Mouse (Mus musculus): ENCODE measurements around the gene Dop1b. TPM values are rescaled to one million over a fixed set of nuclear protein-coding genes. Genes with fewer than 3 reads are reported as not detected.
"Not testable (repeated sequence)": the region's sequence is repeated elsewhere in the genome, so short reads cannot be mapped to it uniquely, and the experiment has no call there.

Gene Dop1b
- polyA plus RNA-seq, 1 experiment = 16.9 TPM

- Histone ChIP-seq H3K36me3 (ENCODE audit: control insufficient read depth, insufficient read depth, low read length, poor library complexity, severe bottlenecking) (no peaks in the 10 kb centered on the region), H3K27me3 (ENCODE audit: control insufficient read depth, insufficient read depth, low read length, poor library complexity, severe bottlenecking) (peaks cover 2% of the 10 kb centered on the region; the same call in 1 of the 2 replicates), H3K9ac (ENCODE audit: low read depth, poor library complexity, severe bottlenecking) (0 out of 2 replicates have a peak overlapping the region, but pooled peaks have one; percentile 50), H3K9me3 (replicated peaks; ENCODE audit: control insufficient read depth, insufficient read depth, low read length, poor library complexity, severe bottlenecking) (no peaks in the 10 kb centered on the region), H3K27ac (ENCODE audit: insufficient read depth, low read length) (no peak overlapping the region), H3K4me3 (ENCODE audit: low read depth, low read length) (peak overlapping the region; percentile 2; the same call in 1 of the 2 replicates), H3K4me1 (ENCODE audit: control insufficient read depth, insufficient read depth, low read length) (peaks cover 4% of the 10 kb centered on the region)
- TF ChIP-seq EP300 (IDR thresholded peaks at IDR 0.05; ENCODE audit: insufficient read depth, low read depth, low read length) (no peak), CTCF (IDR thresholded peaks at IDR 0.05; ENCODE audit: low read depth, low read length) (no peak), POLR2A (IDR thresholded peaks at IDR 0.05; ENCODE audit: insufficient read depth, low read length) (no peak)
Observed at GRCm38 (mm10) chr16:93684441-93684840, 27.3 kb upstream of the Dop1b start.

- not testable (repeated sequence) for H3K4me1 ChIP-seq (ENCODE audit: control insufficient read depth, insufficient read depth, low read length); H3K9me3 ChIP-seq (replicated peaks; ENCODE audit: control insufficient read depth, insufficient read depth, low read length, poor library complexity, severe bottlenecking); H3K9ac ChIP-seq (ENCODE audit: low read depth, poor library complexity, severe bottlenecking); H3K36me3 ChIP-seq (ENCODE audit: control insufficient read depth, insufficient read depth, low read length, poor library complexity, severe bottlenecking); H3K27me3 ChIP-seq (ENCODE audit: control insufficient read depth, insufficient read depth, low read length, poor library complexity, severe bottlenecking); H3K4me3 ChIP-seq (ENCODE audit: low read depth, low read length); H3K27ac ChIP-seq (ENCODE audit: insufficient read depth, low read length)
- TF ChIP-seq CTCF (IDR thresholded peaks at IDR 0.05; ENCODE audit: low read depth, low read length) = peak; percentile 12
Observed at GRCm38 (mm10) chr16:93685783-93686182, 25.9 kb upstream of the Dop1b start.

DNA sequence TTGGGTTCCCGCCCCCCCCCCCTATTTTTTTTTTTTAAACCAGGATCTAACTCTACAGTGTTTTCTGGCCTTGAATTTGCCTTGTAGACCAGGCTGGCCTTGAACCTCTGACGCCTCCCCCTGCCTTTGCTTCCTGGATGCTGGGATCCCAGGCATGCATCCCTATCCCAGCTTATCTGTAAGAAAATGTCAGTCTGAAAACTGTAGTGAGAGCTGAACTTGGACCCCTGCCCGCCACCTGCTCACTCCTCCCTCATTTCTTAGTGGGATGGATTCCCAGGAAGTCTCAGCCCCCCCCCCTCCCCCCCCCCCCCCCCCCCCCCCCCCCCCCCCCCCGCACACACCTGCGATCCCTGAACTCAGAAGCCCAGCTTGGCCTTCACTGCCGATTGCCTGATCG, 25.3 kb upstream of the Dop1b start:
- H3K9ac ChIP-seq (ENCODE audit: low read depth, poor library complexity, severe bottlenecking) = no peak overlapping the region
- H3K27me3 ChIP-seq (ENCODE audit: control insufficient read depth, insufficient read depth, low read length, poor library complexity, severe bottlenecking) = peaks cover 2% of the 10 kb centered on the region; the same call in 1 of the 2 replicates
- no peaks in the 10 kb centered on the region for H3K36me3 ChIP-seq (ENCODE audit: control insufficient read depth, insufficient read depth, low read length, poor library complexity, severe bottlenecking)
- no peak overlapping the region for H3K4me3 ChIP-seq (ENCODE audit: low read depth, low read length)
- H3K9me3 ChIP-seq (replicated peaks; ENCODE audit: control insufficient read depth, insufficient read depth, low read length, poor library complexity, severe bottlenecking) = no peaks in the 10 kb centered on the region
- TF ChIP-seq CTCF (IDR thresholded peaks at IDR 0.05; ENCODE audit: low read depth, low read length) (no peak), EP300 (IDR thresholded peaks at IDR 0.05; ENCODE audit: insufficient read depth, low read depth, low read length) (no peak), POLR2A (IDR thresholded peaks at IDR 0.05; ENCODE audit: insufficient read depth, low read length) (no peak)
- peaks cover 2% of the 10 kb centered on the region for H3K4me1 ChIP-seq (ENCODE audit: control insufficient read depth, insufficient read depth, low read length)
- H3K27ac ChIP-seq (ENCODE audit: insufficient read depth, low read length) = no peak overlapping the region

- H3K9me3 ChIP-seq (replicated peaks; ENCODE audit: control insufficient read depth, insufficient read depth, low read length, poor library complexity, severe bottlenecking) = no peaks in the 10 kb centered on the region
- TF ChIP-seq POLR2A (IDR thresholded peaks at IDR 0.05; ENCODE audit: insufficient read depth, low read length) (no peak), EP300 (IDR thresholded peaks at IDR 0.05; ENCODE audit: insufficient read depth, low read depth, low read length) (no peak), CTCF (IDR thresholded peaks at IDR 0.05; ENCODE audit: low read depth, low read length) (no peak)
- H3K36me3 ChIP-seq (ENCODE audit: control insufficient read depth, insufficient read depth, low read length, poor library complexity, severe bottlenecking) = no peaks in the 10 kb centered on the region
- H3K4me1 ChIP-seq (ENCODE audit: control insufficient read depth, insufficient read depth, low read length) = peaks cover 2% of the 10 kb centered on the region
- no peak overlapping the region for H3K4me3 ChIP-seq (ENCODE audit: low read depth, low read length)
- no peak overlapping the region for H3K27ac ChIP-seq (ENCODE audit: insufficient read depth, low read length)
- no peak overlapping the region for H3K9ac ChIP-seq (ENCODE audit: low read depth, poor library complexity, severe bottlenecking)
- H3K27me3 ChIP-seq (ENCODE audit: control insufficient read depth, insufficient read depth, low read length, poor library complexity, severe bottlenecking) = peaks cover 2% of the 10 kb centered on the region; the same call in 1 of the 2 replicates
Observed at GRCm38 (mm10) chr16:93686945-93687344, 24.8 kb upstream of the Dop1b start.

GRCm38 (mm10) chr16:93691206-93691841, 20.4 kb upstream of the Dop1b start:
- no peaks in the 10 kb centered on the region for H3K4me1 ChIP-seq (ENCODE audit: control insufficient read depth, insufficient read depth, low read length)
- H3K27me3 ChIP-seq (ENCODE audit: control insufficient read depth, insufficient read depth, low read length, poor library complexity, severe bottlenecking) = no peaks in the 10 kb centered on the region
- H3K9me3 ChIP-seq (replicated peaks; ENCODE audit: control insufficient read depth, insufficient read depth, low read length, poor library complexity, severe bottlenecking) = no peaks in the 10 kb centered on the region
- TF ChIP-seq POLR2A (IDR thresholded peaks at IDR 0.05; ENCODE audit: insufficient read depth, low read length) (no peak), CTCF (IDR thresholded peaks at IDR 0.05; ENCODE audit: low read depth, low read length) (no peak), EP300 (IDR thresholded peaks at IDR 0.05; ENCODE audit: insufficient read depth, low read depth, low read length) (no peak)
- no peaks in the 10 kb centered on the region for H3K36me3 ChIP-seq (ENCODE audit: control insufficient read depth, insufficient read depth, low read length, poor library complexity, severe bottlenecking)
- no peak overlapping the region for H3K27ac ChIP-seq (ENCODE audit: insufficient read depth, low read length)
- H3K4me3 ChIP-seq (ENCODE audit: low read depth, low read length) = no peak overlapping the region
- H3K9ac ChIP-seq (ENCODE audit: low read depth, poor library complexity, severe bottlenecking) = no peak overlapping the region

DNA sequence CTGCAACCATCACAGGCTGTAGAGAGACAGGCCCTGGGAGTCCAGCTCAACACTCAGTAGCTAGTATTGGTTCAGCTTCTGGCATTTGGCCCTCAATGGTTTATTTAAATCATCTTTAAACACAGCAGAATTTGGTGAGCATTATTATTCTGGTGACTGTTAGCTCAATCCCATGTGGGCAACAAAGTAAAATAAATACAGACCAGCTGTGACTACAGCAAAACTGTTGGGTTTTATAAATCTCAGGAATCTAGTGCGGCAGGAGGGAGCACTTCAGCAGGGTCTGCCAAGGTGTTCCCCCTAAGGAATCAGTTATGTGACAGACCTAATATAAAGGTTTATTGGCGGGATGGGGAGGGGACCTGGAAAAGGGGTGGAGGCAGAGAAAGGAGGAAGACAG, 19.0 kb upstream of the Dop1b start:
- Histone ChIP-seq H3K27ac (ENCODE audit: insufficient read depth, low read length) (no peak overlapping the region), H3K9me3 (replicated peaks; ENCODE audit: control insufficient read depth, insufficient read depth, low read length, poor library complexity, severe bottlenecking) (no peaks in the 10 kb centered on the region), H3K27me3 (ENCODE audit: control insufficient read depth, insufficient read depth, low read length, poor library complexity, severe bottlenecking) (no peaks in the 10 kb centered on the region), H3K4me1 (ENCODE audit: control insufficient read depth, insufficient read depth, low read length) (no peaks in the 10 kb centered on the region), H3K4me3 (ENCODE audit: low read depth, low read length) (no peak overlapping the region), H3K36me3 (ENCODE audit: control insufficient read depth, insufficient read depth, low read length, poor library complexity, severe bottlenecking) (no peaks in the 10 kb centered on the region), H3K9ac (ENCODE audit: low read depth, poor library complexity, severe bottlenecking) (no peak overlapping the region)
- TF ChIP-seq CTCF (IDR thresholded peaks at IDR 0.05; ENCODE audit: low read depth, low read length) (no peak), POLR2A (IDR thresholded peaks at IDR 0.05; ENCODE audit: insufficient read depth, low read length) (no peak), EP300 (IDR thresholded peaks at IDR 0.05; ENCODE audit: insufficient read depth, low read depth, low read length) (no peak)

All from ES-Bruce4 (cell line).